Comparison of ENCODE assay signal across 10 mouse cellular contexts in the genomic region with DNA sequence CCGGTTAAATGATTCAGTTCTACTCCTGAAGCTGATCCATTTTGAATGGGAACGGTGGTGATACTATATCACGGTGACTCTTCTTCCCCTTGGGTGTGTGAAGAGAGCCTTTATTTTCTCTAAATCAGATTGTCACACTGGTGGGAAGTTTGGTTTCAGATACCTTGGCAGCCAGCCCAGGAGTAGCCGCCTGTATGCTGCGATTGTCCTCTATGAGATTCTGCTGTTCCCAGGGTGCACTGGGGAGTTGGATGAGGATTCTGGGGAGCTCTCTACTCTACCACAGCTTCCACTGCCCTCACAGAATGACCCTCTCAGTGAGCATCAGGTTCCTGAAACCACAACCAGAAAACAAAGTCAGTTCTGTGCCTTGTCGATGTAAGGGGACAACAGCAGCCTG.
DNase-seq lines count a peak whose midpoint lies in the region; ATAC-seq and TF ChIP-seq lines count a peak whose summit lies in the region.
"Had no signal": no experiment of that assay in that cellular context is flagged by ENCODE, and none has a peak within 500 bp of the region (broad histone marks: within the 10 kb centered on the region; RNA-seq: fewer than 3 reads in every experiment).

No protein-coding gene starts in this region.

- H3K4me3 ChIP-seq in forebrain, embryonic 11.5 days (ENCODE audit: low read depth, low read length): no peak overlapping the region
- H3K4me3 ChIP-seq in forebrain, embryonic 13.5 days: no peak overlapping the region
- no peak overlapping the region for H3K4me3 ChIP-seq in heart, embryonic 16.5 days (ENCODE audit: low read length)
- no peak overlapping the region for H3K4me3 ChIP-seq in lung, embryonic 14.5 days (ENCODE audit: low read depth, low read length)
- H3K4me3 ChIP-seq: limb, embryonic 13.5 days had no signal

- no peak overlapping the region for H3K27ac ChIP-seq in forebrain, embryonic 11.5 days (ENCODE audit: low read depth, low read length)
- H3K27ac ChIP-seq in forebrain, embryonic 13.5 days: no peak overlapping the region
- no peak overlapping the region for H3K27ac ChIP-seq in heart, embryonic 16.5 days (ENCODE audit: low read length)
- peak overlapping the region; percentile 90; the same call in 1 of the 2 replicates for H3K27ac ChIP-seq in lung, embryonic 14.5 days (ENCODE audit: low read depth)
- H3K27ac ChIP-seq: limb, embryonic 13.5 days had no signal

- DNase-seq in forebrain, embryonic 11.5 days (ENCODE audit: low spot score): peak; percentile 30
- DNase-seq in Muller cell, postnatal 12 days (ENCODE audit: inconsistent ontology term): peak; percentile 30
- peak; percentile 77 for DNase-seq in lung, embryonic 14.5 days
- DNase-seq in embryo, embryonic 10.5 days (ENCODE audit: low spot score): no peak
- no peak for DNase-seq in cerebellum, adult 11 months
- no peak for DNase-seq in urinary bladder, adult 2 months (ENCODE audit: low spot score)
- DNase-seq: gastrocnemius, postnatal 25 days had no signal

- ATAC-seq in forebrain, embryonic 11.5 days (replicated peaks; ENCODE audit: low FRiP score): no peak
- ATAC-seq in forebrain, embryonic 13.5 days: no peak
- peak; percentile 37; the same call in 1 of the 2 replicates for ATAC-seq in heart, embryonic 16.5 days (replicated peaks; ENCODE audit: extremely low read depth, insufficient read depth, low FRiP score)
- peak; percentile 46 for ATAC-seq in lung, embryonic 14.5 days (ENCODE audit: insufficient read depth)

- H3K9ac ChIP-seq in forebrain, embryonic 11.5 days (ENCODE audit: low read length): no peak overlapping the region
- H3K9ac ChIP-seq in forebrain, embryonic 13.5 days: no peak overlapping the region
- no peak overlapping the region for H3K9ac ChIP-seq in heart, embryonic 16.5 days (ENCODE audit: low read length)
- H3K9ac ChIP-seq in lung, embryonic 14.5 days: no peak overlapping the region
- H3K9ac ChIP-seq: limb, embryonic 13.5 days had no signal

- H3K4me2 ChIP-seq in forebrain, embryonic 11.5 days (ENCODE audit: low read depth, low read length, severe bottlenecking): no peak overlapping the region
- H3K4me2 ChIP-seq in forebrain, embryonic 13.5 days: no peak overlapping the region
- H3K4me2 ChIP-seq in heart, embryonic 16.5 days (ENCODE audit: low read depth, low read length): no peak overlapping the region
- H3K4me2 ChIP-seq in lung, embryonic 14.5 days: no peak overlapping the region
- H3K4me2 ChIP-seq: limb, embryonic 13.5 days had no signal

- no peaks in the 10 kb centered on the region for H3K36me3 ChIP-seq in forebrain, embryonic 11.5 days (ENCODE audit: control insufficient read depth, insufficient read depth, low read length)
- H3K36me3 ChIP-seq in forebrain, embryonic 13.5 days (ENCODE audit: poor library complexity, severe bottlenecking): no peaks in the 10 kb centered on the region
- H3K36me3 ChIP-seq in heart, embryonic 16.5 days (ENCODE audit: control insufficient read depth, insufficient read depth): no peaks in the 10 kb centered on the region
- H3K36me3 ChIP-seq in lung, embryonic 14.5 days (ENCODE audit: insufficient read depth): no peaks in the 10 kb centered on the region
- H3K36me3 ChIP-seq: limb, embryonic 13.5 days had no signal

- H3K9me3 ChIP-seq in forebrain, embryonic 11.5 days (ENCODE audit: control insufficient read depth, low read length): no peaks in the 10 kb centered on the region
- H3K9me3 ChIP-seq in forebrain, embryonic 13.5 days (replicated peaks): no peaks in the 10 kb centered on the region
- H3K9me3 ChIP-seq in heart, embryonic 16.5 days (replicated peaks; ENCODE audit: control insufficient read depth, low read length): no peaks in the 10 kb centered on the region
- no peaks in the 10 kb centered on the region for H3K9me3 ChIP-seq in lung, embryonic 14.5 days (ENCODE audit: low read depth, low read length)
- H3K9me3 ChIP-seq: limb, embryonic 13.5 days had no signal

- no peaks in the 10 kb centered on the region for H3K4me1 ChIP-seq in forebrain, embryonic 11.5 days (replicated peaks; ENCODE audit: control insufficient read depth, insufficient read depth, low read length)
- H3K4me1 ChIP-seq in forebrain, embryonic 13.5 days: peaks cover 17% of the 10 kb centered on the region; the same call in 1 of the 2 replicates
- H3K4me1 ChIP-seq in heart, embryonic 16.5 days (ENCODE audit: control insufficient read depth, insufficient read depth, low read length): peaks cover 12% of the 10 kb centered on the region; the same call in 1 of the 2 replicates
- peaks cover 7% of the 10 kb centered on the region; the same call in 1 of the 2 replicates for H3K4me1 ChIP-seq in lung, embryonic 14.5 days (ENCODE audit: insufficient read depth)

- WGBS in forebrain, embryonic 11.5 days: 82% methylated on average over 6 of the region's 6 CpGs
- WGBS in forebrain, embryonic 13.5 days: 63% methylated on average over 6 of the region's 6 CpGs
- WGBS in heart, embryonic 16.5 days: 40% methylated on average over 6 of the region's 6 CpGs
- 45% methylated on average over 6 of the region's 6 CpGs for whole genome bisulfite sequencing in lung, embryonic 14.5 days

- TF ChIP-seq CTCF in lung, embryonic 14.5 days (IDR thresholded peaks at IDR 0.05; ENCODE audit: low read depth): no peak

- no peaks in the 10 kb centered on the region for H3K27me3 ChIP-seq in forebrain, embryonic 11.5 days (ENCODE audit: control insufficient read depth, insufficient read depth, low read length)
- no peaks in the 10 kb centered on the region for H3K27me3 ChIP-seq in forebrain, embryonic 13.5 days
- no peaks in the 10 kb centered on the region for H3K27me3 ChIP-seq in heart, embryonic 16.5 days (ENCODE audit: control insufficient read depth, insufficient read depth, low read length)
- H3K27me3 ChIP-seq in lung, embryonic 14.5 days (ENCODE audit: insufficient read depth, low read length): no peaks in the 10 kb centered on the region

Comparison
In these comparisons a context has a peak if more than half of its experiments do, and no peak if none do; other contexts are left out.
1. ATAC-seq: peak in heart, embryonic 16.5 days (single experiment) and lung, embryonic 14.5 days (single experiment); none in forebrain, embryonic 11.5 days (single experiment) and forebrain, embryonic 13.5 days (single experiment).
2. DNase-seq: peak in forebrain, embryonic 11.5 days (single experiment), Muller cell, postnatal 12 days (single experiment) and lung, embryonic 14.5 days (single experiment); none in embryo, embryonic 10.5 days (single experiment), cerebellum, adult 11 months (single experiment) and urinary bladder, adult 2 months (single experiment).